Mouse (Mus musculus): Measurements from ENCODE around the gene Nup210l. TPM values are rescaled to one million over a fixed set of nuclear protein-coding genes. Genes with fewer than 3 reads are reported as not detected.
A peak's percentile ranks its signal among the peaks of the same experiment; 100 is the strongest.
"Not testable (repeated sequence)": the region's sequence is repeated elsewhere in the genome, so short reads cannot be mapped to it uniquely, and the experiment has no call there.

Nup210l gene
- polyA plus RNA-seq, 1 experiment: 0.16 TPM

- Histone ChIP-seq H3K27me3 (ENCODE audit: control insufficient read depth, insufficient read depth, low read length) (no peaks in the 10 kb centered on the region), H3K4me3 (replicated peaks; ENCODE audit: insufficient read depth, low read depth, low read length) (no peak overlapping the region), H3K4me1 (ENCODE audit: control insufficient read depth, insufficient read depth, low read length) (peaks cover 6% of the 10 kb centered on the region), H3K27ac (ENCODE audit: insufficient read depth, low read length) (no peak overlapping the region)
- 89% methylated on average over 6 of the region's 6 CpGs for WGBS
- TF ChIP-seq CTCF (IDR thresholded peaks at IDR 0.05; ENCODE audit: borderline replicate concordance, insufficient read depth, low read depth, low read length): no peak
- no peak for TF ChIP-seq POLR2A (IDR thresholded peaks at IDR 0.05; ENCODE audit: borderline replicate concordance, insufficient read depth, low read length)
- no peak for DNase-seq
Measured at GRCm38 (mm10) chr3:90250791-90251190, 146.9 kb downstream of the Nup210l start.

DNA sequence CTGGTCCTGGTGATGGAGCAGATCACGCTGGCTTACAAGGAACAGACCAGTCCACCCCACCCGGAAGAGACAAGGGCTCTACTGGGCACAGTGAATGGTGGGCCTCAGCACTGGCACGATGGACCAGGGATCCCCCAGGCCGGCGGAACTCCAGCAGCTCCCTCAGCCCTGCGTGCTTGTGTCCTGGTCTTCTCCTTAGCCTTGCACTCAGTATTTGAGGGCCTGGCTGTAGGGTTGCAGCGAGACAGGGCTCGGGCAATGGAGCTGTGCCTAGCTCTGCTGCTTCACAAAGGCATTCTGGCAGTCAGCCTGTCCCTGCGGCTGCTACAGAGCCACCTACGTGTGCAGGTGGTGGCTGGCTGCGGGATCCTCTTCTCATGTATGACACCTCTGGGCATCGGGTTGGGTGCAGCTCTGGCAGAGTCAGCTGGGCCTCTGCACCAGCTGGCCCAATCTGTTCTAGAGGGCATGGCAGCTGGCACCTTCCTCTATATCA lies 147.8 kb downstream of the Nup210l start:
- 57% methylated on average over 11 of the region's 12 CpGs for WGBS
- peaks cover 14% of the 10 kb centered on the region for H3K4me1 ChIP-seq (ENCODE audit: control insufficient read depth, insufficient read depth, low read length)
- DNase-seq; H3K27ac ChIP-seq (ENCODE audit: insufficient read depth, low read length); H3K27me3 ChIP-seq (ENCODE audit: control insufficient read depth, insufficient read depth, low read length); H3K4me3 ChIP-seq (replicated peaks; ENCODE audit: insufficient read depth, low read depth, low read length): not testable (repeated sequence)

- WGBS: 40% methylated on average over 2 of the region's 2 CpGs
- H3K27ac ChIP-seq (ENCODE audit: insufficient read depth, low read length); H3K4me3 ChIP-seq (replicated peaks; ENCODE audit: insufficient read depth, low read depth, low read length); DNase-seq; H3K27me3 ChIP-seq (ENCODE audit: control insufficient read depth, insufficient read depth, low read length): not testable (repeated sequence)
- H3K4me1 ChIP-seq (ENCODE audit: control insufficient read depth, insufficient read depth, low read length): peaks cover 19% of the 10 kb centered on the region
Measured at GRCm38 (mm10) chr3:90252659-90253058, 148.7 kb downstream of the Nup210l start.

- H3K4me1 ChIP-seq (ENCODE audit: control insufficient read depth, insufficient read depth, low read length): peaks cover 24% of the 10 kb centered on the region
- not testable (repeated sequence) for H3K4me3 ChIP-seq (replicated peaks; ENCODE audit: insufficient read depth, low read depth, low read length); DNase-seq; H3K27ac ChIP-seq (ENCODE audit: insufficient read depth, low read length); H3K27me3 ChIP-seq (ENCODE audit: control insufficient read depth, insufficient read depth, low read length)
- WGBS: 50% methylated on average over 1 of the region's 1 CpGs
Measured at GRCm38 (mm10) chr3:90253174-90253573, 149.2 kb downstream of the Nup210l start.

- Histone ChIP-seq H3K27ac (ENCODE audit: insufficient read depth, low read length) (peak within 1 kb of the TSS; percentile 85), H3K27me3 (ENCODE audit: control insufficient read depth, insufficient read depth, low read length) (no peaks in the 10 kb centered on the region), H3K4me1 (ENCODE audit: control insufficient read depth, insufficient read depth, low read length) (peaks cover 31% of the 10 kb centered on the region), H3K4me3 (replicated peaks; ENCODE audit: insufficient read depth, low read depth, low read length) (peak within 1 kb of the TSS; percentile 87)
- DNase-seq: peak; percentile 96 to 99
- WGBS: 0% methylated on average over 39 of the region's 40 CpGs
- no peak for TF ChIP-seq CTCF (IDR thresholded peaks at IDR 0.05; ENCODE audit: borderline replicate concordance, insufficient read depth, low read depth, low read length)
- 0 out of 2 replicates have a peak, but pooled peaks have one; percentile 43 for TF ChIP-seq POLR2A (IDR thresholded peaks at IDR 0.05; ENCODE audit: borderline replicate concordance, insufficient read depth, low read length)
Measured at GRCm38 (mm10) chr3:90253653-90254418, 149.9 kb downstream of the Nup210l start, which contains the start of gene Crtc2. Crtc2 (plus strand) TSS chr3:90254163.

GRCm38 (mm10) chr3:90254419-90255193 lies 150.7 kb downstream of the Nup210l start:
- Histone ChIP-seq H3K27me3 (ENCODE audit: control insufficient read depth, insufficient read depth, low read length) (no peaks in the 10 kb centered on the region), H3K4me3 (replicated peaks; ENCODE audit: insufficient read depth, low read depth, low read length) (peak overlapping the region; percentile 87), H3K4me1 (ENCODE audit: control insufficient read depth, insufficient read depth, low read length) (peaks cover 38% of the 10 kb centered on the region), H3K27ac (ENCODE audit: insufficient read depth, low read length) (peak overlapping the region; percentile 85)
- no peak for DNase-seq
- TF ChIP-seq POLR2A (IDR thresholded peaks at IDR 0.05; ENCODE audit: borderline replicate concordance, insufficient read depth, low read length): no peak
- TF ChIP-seq CTCF (IDR thresholded peaks at IDR 0.05; ENCODE audit: borderline replicate concordance, insufficient read depth, low read depth, low read length): no peak
- under 1% methylated on average over 41 of the region's 41 CpGs for WGBS

GRCm38 (mm10) chr3:90255194-90255565 lies 151.2 kb downstream of the Nup210l start:
- peak overlapping the region; percentile 52; the same call in 1 of the 2 replicates for H3K27ac ChIP-seq (ENCODE audit: insufficient read depth, low read length)
- 4% methylated on average over 2 of the region's 2 CpGs for WGBS
- peaks cover 44% of the 10 kb centered on the region for H3K4me1 ChIP-seq (ENCODE audit: control insufficient read depth, insufficient read depth, low read length)
- H3K27me3 ChIP-seq (ENCODE audit: control insufficient read depth, insufficient read depth, low read length): no peaks in the 10 kb centered on the region
- no peak for DNase-seq
- TF ChIP-seq CTCF (IDR thresholded peaks at IDR 0.05; ENCODE audit: borderline replicate concordance, insufficient read depth, low read depth, low read length) (no peak), POLR2A (IDR thresholded peaks at IDR 0.05; ENCODE audit: borderline replicate concordance, insufficient read depth, low read length) (no peak)
- peak overlapping the region; percentile 87 for H3K4me3 ChIP-seq (replicated peaks; ENCODE audit: insufficient read depth, low read depth, low read length)

DNA sequence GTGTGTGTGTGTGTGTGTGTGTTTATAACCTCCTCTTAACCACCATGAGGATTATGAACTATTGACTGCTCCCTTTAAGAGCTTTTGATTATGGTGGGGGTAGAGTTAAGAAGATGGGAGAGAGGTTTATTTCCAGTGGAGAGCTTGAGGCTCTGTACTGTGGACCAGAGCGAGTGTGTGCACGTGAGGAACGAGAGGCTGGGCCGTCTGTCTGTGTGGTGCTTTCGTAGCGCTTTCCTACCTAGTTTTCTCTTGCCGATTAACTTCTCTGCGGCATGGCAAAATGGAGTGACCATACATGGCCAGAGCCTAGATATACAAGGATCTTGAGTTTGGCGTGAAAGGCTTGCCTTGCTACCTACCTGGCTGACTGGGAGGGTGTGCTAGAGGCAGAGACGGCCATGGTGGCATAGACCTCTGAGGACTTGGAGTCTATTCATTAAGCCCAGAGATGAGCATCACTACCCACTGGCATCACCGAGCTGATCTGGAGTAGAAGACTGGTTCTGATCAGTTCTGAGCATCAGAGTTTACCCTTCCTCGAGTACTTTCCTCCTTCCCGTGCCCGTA lies 151.9 kb downstream of the Nup210l start:
- WGBS: 27% methylated on average over 14 of the region's 14 CpGs
- Histone ChIP-seq H3K27ac (ENCODE audit: insufficient read depth, low read length) (0 out of 2 replicates have a peak overlapping the region, but pooled peaks have one; percentile 91), H3K4me1 (ENCODE audit: control insufficient read depth, insufficient read depth, low read length) (peaks cover 51% of the 10 kb centered on the region), H3K27me3 (ENCODE audit: control insufficient read depth, insufficient read depth, low read length) (no peaks in the 10 kb centered on the region), H3K4me3 (replicated peaks; ENCODE audit: insufficient read depth, low read depth, low read length) (peak overlapping the region; percentile 57)
- no peak for TF ChIP-seq POLR2A (IDR thresholded peaks at IDR 0.05; ENCODE audit: borderline replicate concordance, insufficient read depth, low read length)
- TF ChIP-seq CTCF (IDR thresholded peaks at IDR 0.05; ENCODE audit: borderline replicate concordance, insufficient read depth, low read depth, low read length): no peak
- no peak for DNase-seq
